Mouse (Mus musculus): ENCODE data around the gene Agmat. TPM values are rescaled to one million over a fixed set of nuclear protein-coding genes. Genes with fewer than 3 reads are reported as not detected.
A peak's percentile ranks its signal among the peaks of the same experiment; 100 is the strongest.
"Not testable (repeated sequence)": the region's sequence is repeated elsewhere in the genome, so short reads cannot be mapped to it uniquely, and the experiment has no call there.

Gene Agmat
- polyA plus RNA-seq, 1 experiment from 2014 or later = not detected

GRCm38 (mm10) chr4:141765008-141765407, 18.5 kb downstream of the Agmat start:
- ATAC-seq (ENCODE audit: low read depth) = no peak
- H3K9ac ChIP-seq (replicated peaks; ENCODE audit: low read depth, low read length) = no peak overlapping the region
- H3K4me3 ChIP-seq (ENCODE audit: low read depth, low read length) = no peak overlapping the region
- H3K4me2 ChIP-seq (ENCODE audit: low read depth, low read length) = no peak overlapping the region
- WGBS = 98% methylated on average over 3 of the region's 3 CpGs
- H3K27me3 ChIP-seq (ENCODE audit: control insufficient read depth, insufficient read depth, low read length) = no peaks in the 10 kb centered on the region
- no peak overlapping the region for H3K27ac ChIP-seq (ENCODE audit: low read depth, low read length)
- H3K36me3 ChIP-seq (ENCODE audit: control insufficient read depth, insufficient read depth, low read length) = peaks cover 43% of the 10 kb centered on the region
- peaks cover 6% of the 10 kb centered on the region; the same call in 1 of the 2 replicates for H3K4me1 ChIP-seq (ENCODE audit: control insufficient read depth, insufficient read depth, low read length)
- no peaks in the 10 kb centered on the region for H3K9me3 ChIP-seq (ENCODE audit: control insufficient read depth, low read length)

GRCm38 (mm10) chr4:141766316-141766667, 19.8 kb downstream of the Agmat start:
- Histone ChIP-seq H3K36me3 (ENCODE audit: control insufficient read depth, insufficient read depth, low read length) (peaks cover 51% of the 10 kb centered on the region), H3K9ac (replicated peaks; ENCODE audit: low read depth, low read length) (no peak overlapping the region), H3K4me1 (ENCODE audit: control insufficient read depth, insufficient read depth, low read length) (peaks cover 6% of the 10 kb centered on the region; the same call in 1 of the 2 replicates), H3K27ac (ENCODE audit: low read depth, low read length) (peak overlapping the region; percentile 70), H3K4me3 (ENCODE audit: low read depth, low read length) (no peak overlapping the region), H3K27me3 (ENCODE audit: control insufficient read depth, insufficient read depth, low read length) (no peaks in the 10 kb centered on the region), H3K9me3 (ENCODE audit: control insufficient read depth, low read length) (no peaks in the 10 kb centered on the region), H3K4me2 (ENCODE audit: low read depth, low read length) (peak overlapping the region; percentile 7)
- peak; percentile 20; the same call in 1 of the 2 replicates for ATAC-seq (ENCODE audit: low read depth)
- 67% methylated on average over 8 of the region's 8 CpGs for WGBS

DNA sequence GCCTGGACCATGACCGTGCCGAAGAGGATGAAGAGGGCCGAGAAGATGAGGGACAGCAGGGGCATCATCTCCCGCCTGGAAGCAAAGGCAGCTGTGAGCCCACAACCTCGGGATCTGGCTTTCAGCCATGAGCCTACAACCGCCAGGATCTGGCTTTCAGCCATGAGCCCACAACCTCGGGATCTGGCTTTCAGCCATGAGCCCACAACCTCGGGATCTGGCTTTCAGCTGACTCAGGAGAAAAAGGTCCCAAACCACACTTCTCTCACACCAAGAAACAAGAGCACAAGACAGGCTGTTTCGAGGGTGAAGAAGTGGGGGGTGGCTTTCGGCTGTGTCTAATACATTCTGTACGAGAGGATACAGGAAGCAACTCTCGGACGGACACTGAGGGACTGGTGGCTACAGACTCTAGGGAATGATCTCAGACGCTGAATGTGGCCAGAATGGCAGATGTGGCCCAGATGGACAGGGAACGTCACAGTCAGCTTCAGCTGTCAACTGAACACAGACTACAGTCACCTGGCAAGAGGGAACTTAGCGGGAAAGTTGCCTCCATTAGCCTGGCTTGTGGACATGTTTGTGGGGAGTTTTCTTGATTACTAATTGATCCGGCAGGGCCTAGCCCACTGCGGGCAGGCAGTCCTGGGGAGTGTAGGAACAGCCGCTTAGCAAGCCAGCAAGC, 20.3 kb downstream of the Agmat start:
- Histone ChIP-seq H3K36me3 (ENCODE audit: control insufficient read depth, insufficient read depth, low read length) (peaks cover 51% of the 10 kb centered on the region), H3K9ac (replicated peaks; ENCODE audit: low read depth, low read length) (no peak overlapping the region), H3K4me1 (ENCODE audit: control insufficient read depth, insufficient read depth, low read length) (peaks cover 6% of the 10 kb centered on the region; the same call in 1 of the 2 replicates), H3K4me2 (ENCODE audit: low read depth, low read length) (peak overlapping the region; percentile 11), H3K27me3 (ENCODE audit: control insufficient read depth, insufficient read depth, low read length) (no peaks in the 10 kb centered on the region), H3K9me3 (ENCODE audit: control insufficient read depth, low read length) (no peaks in the 10 kb centered on the region), H3K27ac (ENCODE audit: low read depth, low read length) (peak overlapping the region; percentile 70), H3K4me3 (ENCODE audit: low read depth, low read length) (no peak overlapping the region)
- whole genome bisulfite sequencing = 44% methylated on average over 19 of the region's 19 CpGs
- ATAC-seq (ENCODE audit: low read depth) = peak; percentile 84

- Histone ChIP-seq H3K4me2 (ENCODE audit: low read depth, low read length) (no peak overlapping the region), H3K4me3 (ENCODE audit: low read depth, low read length) (no peak overlapping the region), H3K9me3 (ENCODE audit: control insufficient read depth, low read length) (no peaks in the 10 kb centered on the region), H3K27me3 (ENCODE audit: control insufficient read depth, insufficient read depth, low read length) (no peaks in the 10 kb centered on the region), H3K27ac (ENCODE audit: low read depth, low read length) (peak overlapping the region; percentile 64), H3K4me1 (ENCODE audit: control insufficient read depth, insufficient read depth, low read length) (peaks cover 6% of the 10 kb centered on the region; the same call in 1 of the 2 replicates), H3K9ac (replicated peaks; ENCODE audit: low read depth, low read length) (no peak overlapping the region), H3K36me3 (ENCODE audit: control insufficient read depth, insufficient read depth, low read length) (peaks cover 45% of the 10 kb centered on the region)
- WGBS = 70% methylated on average over 19 of the region's 19 CpGs
- ATAC-seq (ENCODE audit: low read depth) = peak; percentile 39; the same call in 1 of the 2 replicates
These were observed 21.0 kb downstream of the Agmat start for GRCm38 (mm10) chr4:141767353-141768036.

DNA sequence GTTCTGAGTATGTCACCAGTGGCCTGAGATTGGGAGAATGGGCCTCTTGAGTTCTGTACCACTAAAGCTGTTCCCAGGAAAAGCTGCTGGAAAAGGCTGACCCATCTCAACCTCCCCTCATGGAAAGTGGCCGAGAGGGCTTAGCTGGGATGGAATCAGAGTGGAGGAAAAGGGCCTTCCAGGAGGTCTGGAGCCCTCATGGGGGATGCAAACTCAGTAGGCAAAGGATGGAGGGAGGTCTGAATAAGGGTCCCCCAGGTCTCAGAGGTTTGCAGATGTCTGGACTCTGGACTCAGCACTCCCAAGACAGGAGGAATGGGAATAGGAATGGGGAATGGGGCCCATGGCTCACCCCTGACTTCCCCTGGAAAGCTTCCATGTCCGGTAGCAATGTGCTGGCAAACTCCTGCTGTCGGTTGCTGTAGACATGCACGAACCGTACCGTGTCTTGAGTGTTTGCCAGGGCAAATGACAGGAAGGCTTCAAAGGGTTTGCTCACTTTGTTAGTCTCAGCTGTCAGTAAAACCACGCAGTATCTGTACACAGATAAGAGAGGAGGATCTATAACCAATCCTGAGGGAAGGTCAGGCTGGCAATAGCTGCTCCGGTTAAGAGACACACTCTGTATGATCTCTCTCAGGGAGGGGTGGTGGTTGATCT, 23.2 kb downstream of the Agmat start:
- Histone ChIP-seq H3K4me3 (ENCODE audit: low read depth, low read length) (no peak overlapping the region), H3K27ac (ENCODE audit: low read depth, low read length) (no peak overlapping the region), H3K4me1 (ENCODE audit: control insufficient read depth, insufficient read depth, low read length) (peaks cover 6% of the 10 kb centered on the region; the same call in 1 of the 2 replicates), H3K27me3 (ENCODE audit: control insufficient read depth, insufficient read depth, low read length) (no peaks in the 10 kb centered on the region), H3K36me3 (ENCODE audit: control insufficient read depth, insufficient read depth, low read length) (peaks cover 38% of the 10 kb centered on the region), H3K9ac (replicated peaks; ENCODE audit: low read depth, low read length) (no peak overlapping the region), H3K9me3 (ENCODE audit: control insufficient read depth, low read length) (no peaks in the 10 kb centered on the region), H3K4me2 (ENCODE audit: low read depth, low read length) (no peak overlapping the region)
- whole genome bisulfite sequencing = 90% methylated on average over 8 of the region's 8 CpGs
- no peak for ATAC-seq (ENCODE audit: low read depth)

GRCm38 (mm10) chr4:141771823-141772222, 25.4 kb downstream of the Agmat start:
- H3K4me1 ChIP-seq (ENCODE audit: control insufficient read depth, insufficient read depth, low read length) = peaks cover 2% of the 10 kb centered on the region; the same call in 1 of the 2 replicates
- H3K4me3 ChIP-seq (ENCODE audit: low read depth, low read length) = no peak overlapping the region
- 93% methylated on average over 8 of the region's 8 CpGs for WGBS
- H3K27me3 ChIP-seq (ENCODE audit: control insufficient read depth, insufficient read depth, low read length) = no peaks in the 10 kb centered on the region
- H3K9me3 ChIP-seq (ENCODE audit: control insufficient read depth, low read length) = no peaks in the 10 kb centered on the region
- peaks cover 55% of the 10 kb centered on the region for H3K36me3 ChIP-seq (ENCODE audit: control insufficient read depth, insufficient read depth, low read length)
- no peak overlapping the region for H3K27ac ChIP-seq (ENCODE audit: low read depth, low read length)
- no peak overlapping the region for H3K4me2 ChIP-seq (ENCODE audit: low read depth, low read length)
- H3K9ac ChIP-seq (replicated peaks; ENCODE audit: low read depth, low read length) = no peak overlapping the region
- ATAC-seq (ENCODE audit: low read depth) = no peak

- not testable (repeated sequence) for H3K9me3 ChIP-seq (ENCODE audit: control insufficient read depth, low read length); H3K4me3 ChIP-seq (ENCODE audit: low read depth, low read length); H3K27me3 ChIP-seq (ENCODE audit: control insufficient read depth, insufficient read depth, low read length); H3K27ac ChIP-seq (ENCODE audit: low read depth, low read length); ATAC-seq (ENCODE audit: low read depth); H3K9ac ChIP-seq (replicated peaks; ENCODE audit: low read depth, low read length); H3K4me1 ChIP-seq (ENCODE audit: control insufficient read depth, insufficient read depth, low read length); H3K4me2 ChIP-seq (ENCODE audit: low read depth, low read length)
- WGBS = 89% methylated on average over 4 of the region's 4 CpGs
- peaks cover 51% of the 10 kb centered on the region for H3K36me3 ChIP-seq (ENCODE audit: control insufficient read depth, insufficient read depth, low read length)
These were observed 26.5 kb downstream of the Agmat start for GRCm38 (mm10) chr4:141773019-141773418.

DNA sequence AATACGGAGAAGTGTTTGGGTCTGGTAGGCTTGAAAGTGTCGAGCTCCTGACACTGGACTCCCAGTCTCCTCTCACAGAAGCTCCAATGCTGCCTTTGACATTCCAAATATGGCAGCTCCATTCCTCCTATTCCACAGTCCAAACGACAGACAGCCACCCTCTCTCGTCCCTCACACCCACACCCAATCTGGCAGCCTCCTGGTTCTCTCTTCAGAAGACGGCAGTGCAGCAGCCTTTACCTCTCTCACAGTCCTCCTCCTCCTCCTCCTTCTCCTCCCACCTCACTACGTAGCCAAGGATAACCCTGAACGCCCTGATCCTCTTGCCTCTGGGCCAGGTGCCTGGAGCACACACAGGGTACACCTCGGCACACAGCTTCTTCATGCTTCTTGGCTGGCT, 33.4 kb downstream of the Agmat start:
- no peak overlapping the region for H3K4me2 ChIP-seq (ENCODE audit: low read depth, low read length)
- peaks cover 57% of the 10 kb centered on the region for H3K36me3 ChIP-seq (ENCODE audit: control insufficient read depth, insufficient read depth, low read length)
- no peaks in the 10 kb centered on the region for H3K9me3 ChIP-seq (ENCODE audit: control insufficient read depth, low read length)
- ATAC-seq (ENCODE audit: low read depth) = no peak
- no peak overlapping the region for H3K4me3 ChIP-seq (ENCODE audit: low read depth, low read length)
- no peaks in the 10 kb centered on the region for H3K27me3 ChIP-seq (ENCODE audit: control insufficient read depth, insufficient read depth, low read length)
- H3K27ac ChIP-seq (ENCODE audit: low read depth, low read length) = no peak overlapping the region
- H3K4me1 ChIP-seq (ENCODE audit: control insufficient read depth, insufficient read depth, low read length) = no peaks in the 10 kb centered on the region
- WGBS = 93% methylated on average over 8 of the region's 8 CpGs
- H3K9ac ChIP-seq (replicated peaks; ENCODE audit: low read depth, low read length) = no peak overlapping the region
